Mouse (Mus musculus): Measurements from ENCODE around the gene Zfp239. TPM values are rescaled to one million over a fixed set of nuclear protein-coding genes. Genes with fewer than 3 reads are reported as not detected.

The Zfp239 gene
- not detected for polyA plus RNA-seq (2015; fragmentation: Illumina TruSeq; extraction: RNeasy Lipid Tissue Mini Kit (QIAGEN cat#74804); ENCODE audit: insufficient read depth, low read depth, low replicate concordance)

GRCm38 (mm10) chr6:117861848-117862247 is at the start of gene Zfp239:
Zfp239 (plus strand) TSS chr6:117862100.

DNA sequence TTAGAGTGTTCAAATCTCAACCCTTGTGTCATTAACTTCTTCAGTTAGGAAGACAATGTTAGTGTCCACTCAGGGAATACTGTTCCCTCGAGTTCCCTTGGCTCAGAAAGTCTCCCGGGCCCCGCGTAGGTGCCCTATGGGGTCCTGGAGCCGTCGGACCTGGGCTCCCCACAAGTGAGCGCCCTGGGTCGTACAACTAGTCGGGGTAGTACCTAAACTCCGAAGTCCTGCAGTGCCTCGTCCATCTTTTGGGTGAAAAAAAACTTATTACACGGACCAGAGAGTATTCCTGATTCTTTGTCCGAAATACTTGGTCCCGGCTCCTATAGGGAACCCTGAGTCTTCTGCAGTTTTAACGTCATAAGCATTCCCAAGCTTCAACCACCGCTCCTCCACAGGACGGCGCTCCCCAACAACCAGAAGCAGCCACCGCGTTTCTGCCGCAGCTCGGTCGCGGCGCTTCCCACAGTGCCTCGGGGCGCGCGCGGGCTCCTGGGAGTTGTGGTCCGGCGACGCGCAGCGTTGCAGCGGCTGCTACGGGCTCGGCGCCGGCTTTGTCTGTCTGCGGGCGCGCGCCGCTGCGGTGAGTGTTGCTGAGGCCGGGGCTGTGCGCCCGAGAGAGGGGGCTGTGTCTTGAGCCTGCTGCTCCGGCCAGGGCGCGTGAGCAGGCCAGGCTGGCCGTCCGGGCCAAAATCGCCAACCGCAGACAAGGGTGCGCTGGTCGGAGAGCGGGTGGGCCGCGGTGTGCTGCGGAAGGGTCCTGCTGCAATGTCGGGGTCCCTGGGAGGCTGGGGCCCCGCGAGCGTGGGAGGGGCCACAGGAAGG is 21.0 kb upstream of the Zfp239 start, which contains the start of gene Zfp637:
Zfp637 (plus strand) TSS at position 495 of the 825 bp plus-strand sequence.

DNA sequence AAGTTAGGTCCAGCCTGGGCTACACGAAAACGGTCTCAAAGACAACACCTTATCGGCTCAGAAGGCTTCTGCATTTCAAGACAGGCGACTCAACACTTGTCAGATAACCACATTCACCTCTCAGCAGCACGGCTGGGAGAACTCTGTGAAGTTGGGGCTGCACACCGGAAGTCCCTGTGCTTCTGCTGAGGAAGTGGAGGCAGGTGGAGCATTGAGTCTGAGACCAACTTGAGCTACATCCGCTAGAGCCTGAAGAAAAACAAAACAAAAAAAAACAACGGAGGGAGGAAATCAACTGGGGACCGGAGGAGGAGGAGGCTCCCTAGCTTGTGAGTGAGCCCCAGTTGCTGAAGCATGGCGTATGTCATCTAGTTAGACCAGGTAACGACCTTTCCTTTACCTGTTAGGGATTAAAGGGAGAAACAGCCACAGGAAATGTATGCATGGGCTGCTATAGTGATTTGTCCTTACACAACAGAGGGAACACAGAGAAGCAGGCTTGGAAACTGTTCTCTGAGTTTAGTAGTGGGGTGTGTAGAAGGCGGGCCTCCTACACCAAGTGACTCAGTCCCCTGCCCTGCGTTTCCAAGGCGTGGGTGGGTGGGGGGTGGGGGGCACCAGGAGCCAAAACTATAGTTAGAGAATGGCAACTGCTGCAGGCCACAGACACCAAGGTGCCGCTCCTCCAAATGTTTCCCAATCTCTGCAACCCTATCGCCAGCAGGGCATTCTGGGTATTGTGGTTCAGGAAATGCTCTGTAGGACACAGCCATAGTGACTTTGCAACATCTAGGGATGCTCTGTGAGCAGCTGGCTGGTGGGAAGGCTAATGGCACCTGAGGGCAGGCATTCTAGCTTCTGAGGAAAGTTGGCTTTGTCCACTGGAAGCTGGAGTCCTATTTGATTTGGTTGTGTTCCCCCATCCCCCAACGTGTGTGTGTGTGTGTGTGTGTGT is 38.5 kb downstream of the Zfp239 start, which contains the start of gene Hnrnpf:
Hnrnpf (plus strand) TSS at position 199 of the 955 bp plus-strand sequence.

Other genes with a start within 250 kb of the Zfp239 start
- gene Zfp637, start 20.9 kb upstream of the Zfp239 start, polyA plus RNA-seq (2015; fragmentation: Illumina TruSeq; extraction: RNeasy Lipid Tissue Mini Kit (QIAGEN cat#74804); ENCODE audit: insufficient read depth, low read depth, low replicate concordance) = 12.3 TPM
- gene Hnrnpf, start 38.2 kb downstream of the Zfp239 start, polyA plus RNA-seq (2015; fragmentation: Illumina TruSeq; extraction: RNeasy Lipid Tissue Mini Kit (QIAGEN cat#74804); ENCODE audit: insufficient read depth, low read depth, low replicate concordance) = 45.0 TPM
- not detected for gene Fxyd4, start 75.6 kb downstream of the Zfp239 start, polyA plus RNA-seq (2015; fragmentation: Illumina TruSeq; extraction: RNeasy Lipid Tissue Mini Kit (QIAGEN cat#74804); ENCODE audit: insufficient read depth, low read depth, low replicate concordance)
- 0.54 TPM for gene Rasgef1a, start 149.3 kb downstream of the Zfp239 start, polyA plus RNA-seq (2015; fragmentation: Illumina TruSeq; extraction: RNeasy Lipid Tissue Mini Kit (QIAGEN cat#74804); ENCODE audit: insufficient read depth, low read depth, low replicate concordance)

Measured in pancreas, adult 10 weeks (tissue).